Mouse (Mus musculus) lung, adult 2 months (tissue): ENCODE measurements around the gene Gfpt2. TPM values are rescaled to one million over a fixed set of nuclear protein-coding genes. Genes with fewer than 3 reads are reported as not detected.

ENCODE experiments used
- DNase-seq: peaks from one replicate; pipeline ENCODE4 v3.0.0; 2022
- H3K4me1 ChIP-seq: fragments of 200-500 bp; 2 replicates; pipeline ENCODE4 v1.6.1; 2011; ENCODE audit warnings: low read length; ENCODE audit not compliant: control insufficient read depth, insufficient read depth
- H3K4me3 ChIP-seq: fragments of 200-500 bp; replicated peaks from 2 replicates; pipeline ENCODE3; 2011; ENCODE audit warnings: low read depth, mild to moderate bottlenecking, control low read depth, low read length; ENCODE audit errors: extremely low read depth
- CTCF ChIP-seq: fragments of 200-500 bp; IDR thresholded peaks from 2 replicates; pipeline ENCODE4 v1.5.1; 2011; ENCODE audit warnings: mild to moderate bottlenecking, low read length, control low read depth; ENCODE audit not compliant: insufficient read depth
- POLR2A ChIP-seq: fragments of 200-500 bp; IDR thresholded peaks from 2 replicates; pipeline ENCODE4 v1.6.1; 2011; ENCODE audit warnings: low read depth, mild to moderate bottlenecking, control low read depth, low read length, borderline replicate concordance; ENCODE audit errors: extremely low read depth
- WGBS: fragments of 180-500 bp; shearing (Covaris S2); methylation state at CpG from one replicate; pipeline ENCODE4 v1.1.7; 2018; 5-methylcytosine and 5-hydroxymethylcytosine counted together
- polyA plus RNA-seq: library from polyadenylated mRNA; depleted of rRNA; stranded (reverse); fragments of >200 nt; gene quantifications from 2 replicates; pipeline ENCODE4 v1.2.3, GENCODE M21; 2012

Gfpt2 gene
- polyA plus RNA-seq, 1 experiment: 7.0 TPM

DNA sequence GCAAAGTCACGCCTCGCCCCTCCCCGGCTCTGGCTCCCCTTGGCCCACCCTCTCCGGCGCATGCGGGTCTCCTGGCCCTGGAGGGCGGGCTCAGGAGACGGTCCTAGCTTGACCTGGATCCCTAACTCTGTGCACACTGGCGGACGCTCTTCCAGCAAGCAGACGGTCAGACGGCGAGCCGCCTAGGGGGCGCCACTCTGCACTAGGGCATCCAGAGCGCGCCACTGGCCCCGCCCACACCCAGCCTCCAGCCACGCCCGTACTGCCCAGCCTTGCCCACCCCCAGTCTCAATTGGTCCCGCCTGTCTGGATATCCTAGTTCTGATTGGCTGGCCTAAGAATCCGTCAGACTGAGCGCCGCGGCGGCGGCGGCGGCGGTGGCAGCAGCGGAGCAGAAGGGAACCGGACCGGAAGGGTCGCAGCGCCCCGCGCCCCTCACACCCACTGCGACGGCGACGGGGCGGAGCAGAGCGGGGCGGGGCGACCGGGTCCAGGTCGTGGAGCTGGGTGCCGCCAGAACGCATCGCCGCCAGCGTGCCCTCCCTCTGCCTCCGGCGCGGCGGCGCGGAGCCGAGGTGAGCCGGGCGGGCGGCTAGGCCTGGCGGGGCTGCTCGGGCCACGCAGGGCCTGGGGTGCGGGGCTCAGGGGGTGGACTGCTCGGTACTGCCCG lies 52.6 kb downstream of the Gfpt2 start, which contains the start of gene Mapk9:
TSS of gene Mapk9 (plus strand) at position 351 of the 670 bp plus-strand sequence.
- WGBS: 1% methylated on average over 68 of the region's 68 CpGs
- DNase-seq: peak; percentile 97
- TF ChIP-seq CTCF (peak; percentile 58), POLR2A (peak; percentile 33; the same call in 1 of the 2 replicates)
- Histone ChIP-seq H3K4me3 (peak within 1 kb of the TSS; percentile 81), H3K4me1 (peaks cover 16% of the 10 kb centered on the region)

DNA sequence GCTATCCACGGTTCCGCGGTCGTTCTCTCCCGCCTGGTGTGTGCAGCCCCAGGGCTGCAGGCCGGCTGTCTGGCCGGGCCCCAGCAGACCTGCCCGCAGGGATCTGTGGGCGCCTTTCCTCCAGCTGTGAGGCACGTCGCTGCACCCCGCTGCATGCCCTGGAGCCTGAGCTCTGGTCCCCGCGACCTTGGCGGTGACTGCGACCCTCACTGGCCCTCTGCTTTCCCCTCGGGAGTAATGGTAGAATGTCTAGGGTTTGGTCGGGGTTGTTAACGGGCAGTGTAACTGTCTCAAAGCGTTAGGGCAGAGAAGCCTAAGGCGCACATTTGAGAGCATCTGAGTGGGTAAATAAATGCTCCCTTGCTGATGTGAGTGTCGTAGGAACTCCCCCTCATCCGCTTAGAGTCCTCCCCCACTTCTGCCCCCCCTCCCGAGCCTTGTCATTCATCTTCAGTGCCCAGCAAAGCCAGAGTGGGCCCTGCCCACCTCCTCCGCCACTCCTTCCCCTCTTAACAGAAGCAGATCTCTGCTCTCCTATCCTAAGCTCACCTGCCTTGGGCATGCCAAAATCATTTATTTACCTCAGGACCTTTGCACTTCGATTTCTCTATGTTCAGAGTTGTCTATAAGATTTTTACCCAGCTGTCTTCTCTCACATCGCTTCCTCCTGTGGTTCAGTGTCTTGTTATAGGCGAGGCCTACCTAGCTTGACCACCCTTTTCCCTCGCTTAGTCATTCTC lies 53.3 kb downstream of the Gfpt2 start:
- Histone ChIP-seq H3K4me3 (peak overlapping the region; percentile 81), H3K4me1 (peaks cover 16% of the 10 kb centered on the region)
- TF ChIP-seq CTCF (no peak), POLR2A (no peak)
- DNase-seq: no peak
- 6% methylated on average over 29 of the region's 29 CpGs for WGBS

DNA sequence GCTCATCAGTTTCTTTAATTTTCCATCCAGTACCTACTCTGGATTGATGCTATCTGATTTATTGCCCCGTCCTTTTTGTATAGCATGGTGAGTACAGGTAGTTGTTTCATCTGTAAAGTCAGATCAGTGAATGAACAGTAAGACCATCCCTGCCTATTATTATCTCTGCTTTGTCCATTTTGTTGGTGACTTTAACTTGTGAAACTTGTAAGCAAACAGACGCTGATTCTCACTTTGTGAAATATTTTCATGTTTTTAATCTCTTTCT lies 53.8 kb downstream of the Gfpt2 start:
- Histone ChIP-seq H3K4me3 (no peak overlapping the region), H3K4me1 (peaks cover 16% of the 10 kb centered on the region)
- WGBS: 45% methylated on average over 2 of the region's 2 CpGs
- TF ChIP-seq POLR2A: no peak
- TF ChIP-seq CTCF: no peak
- no peak for DNase-seq

DNA sequence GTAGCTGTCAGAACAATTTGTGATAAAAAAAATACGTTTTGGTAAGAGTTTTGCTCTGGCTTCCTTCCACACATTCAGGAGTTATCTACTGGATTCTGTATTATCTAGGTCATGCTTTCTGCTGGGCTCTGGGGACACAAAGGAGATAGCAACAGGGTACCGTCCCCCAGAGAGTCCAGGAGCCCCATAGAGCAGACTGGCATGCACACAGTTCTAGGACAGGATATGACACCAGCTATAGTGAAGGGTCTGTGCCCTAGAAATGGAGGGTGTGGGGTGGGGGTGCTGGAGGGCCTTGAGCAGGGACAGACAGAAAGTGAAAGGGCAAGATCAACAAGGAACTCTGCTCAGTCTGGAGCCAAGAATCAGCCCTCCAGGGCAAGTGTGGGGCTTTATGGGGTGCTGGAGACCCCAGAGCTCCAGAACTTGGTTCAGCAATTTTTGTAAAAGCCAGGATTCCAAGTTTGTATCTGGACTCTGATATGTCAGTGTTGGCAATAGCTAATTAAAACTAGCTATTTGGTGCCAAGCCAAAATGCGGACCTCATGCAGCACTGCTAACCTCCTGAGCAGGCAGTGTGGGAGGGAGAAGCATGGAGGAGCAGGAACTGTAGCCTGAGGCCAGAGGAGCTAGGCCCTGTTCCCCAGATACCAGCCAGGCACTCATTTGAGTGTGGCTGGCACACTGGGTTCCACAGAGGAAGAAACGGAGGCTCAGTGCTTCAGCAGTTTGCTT lies 54.3 kb downstream of the Gfpt2 start:
- Histone ChIP-seq H3K4me3 (no peak overlapping the region), H3K4me1 (peaks cover 16% of the 10 kb centered on the region)
- TF ChIP-seq POLR2A (no peak), CTCF (no peak)
- 45% methylated on average over 4 of the region's 4 CpGs for WGBS
- no peak for DNase-seq

DNA sequence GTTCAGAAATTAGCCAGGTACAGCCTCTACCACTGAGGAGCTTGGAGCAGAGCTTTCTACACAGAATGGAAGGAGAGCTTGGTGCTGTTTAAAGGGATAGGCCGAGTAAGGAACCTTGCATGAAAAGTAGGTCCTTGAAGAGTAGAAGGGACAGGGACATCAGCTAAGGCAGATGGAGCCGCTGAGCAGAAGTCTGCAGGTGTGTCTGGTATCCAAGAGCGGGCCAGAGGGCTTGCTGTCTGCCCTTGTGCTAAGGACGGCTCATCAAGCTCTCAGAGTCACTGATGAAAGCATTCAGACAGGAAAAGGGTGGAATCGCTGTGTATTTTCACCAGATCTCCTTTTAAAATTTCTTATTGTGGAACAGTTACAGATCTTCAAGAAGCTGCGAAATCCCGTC lies 56.4 kb downstream of the Gfpt2 start:
- H3K4me1 ChIP-seq: peaks cover 16% of the 10 kb centered on the region
- no peak for DNase-seq
- no peak for TF ChIP-seq CTCF
- no peak for TF ChIP-seq POLR2A
- no peak overlapping the region for H3K4me3 ChIP-seq
- WGBS: 73% methylated on average over 7 of the region's 7 CpGs

DNA sequence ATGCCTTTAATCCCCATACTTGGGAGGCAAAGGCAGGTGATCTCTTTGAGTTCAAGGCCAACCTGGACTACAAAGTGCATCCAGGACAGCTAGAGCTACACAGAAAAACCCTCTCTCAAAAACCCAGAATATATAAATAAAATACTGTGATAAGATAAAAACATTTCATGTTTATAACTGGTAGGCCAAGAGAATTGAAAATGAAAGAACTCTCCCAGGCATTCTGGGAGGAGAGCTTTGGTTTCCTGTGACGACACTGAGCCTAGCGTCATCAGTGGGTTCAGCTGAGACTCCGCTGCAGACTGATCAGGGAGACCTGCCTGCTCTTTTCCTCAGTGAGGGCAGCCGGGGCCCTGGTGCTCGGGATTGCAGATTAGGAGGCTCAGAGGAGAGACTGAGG lies 61.2 kb downstream of the Gfpt2 start:
- no peak for TF ChIP-seq CTCF
- no peak for TF ChIP-seq POLR2A
- no peak overlapping the region for H3K4me3 ChIP-seq
- 49% methylated on average over 5 of the region's 5 CpGs for WGBS
- no peak for DNase-seq
- H3K4me1 ChIP-seq: peaks cover 2% of the 10 kb centered on the region; the same call in 1 of the 2 replicates

DNA sequence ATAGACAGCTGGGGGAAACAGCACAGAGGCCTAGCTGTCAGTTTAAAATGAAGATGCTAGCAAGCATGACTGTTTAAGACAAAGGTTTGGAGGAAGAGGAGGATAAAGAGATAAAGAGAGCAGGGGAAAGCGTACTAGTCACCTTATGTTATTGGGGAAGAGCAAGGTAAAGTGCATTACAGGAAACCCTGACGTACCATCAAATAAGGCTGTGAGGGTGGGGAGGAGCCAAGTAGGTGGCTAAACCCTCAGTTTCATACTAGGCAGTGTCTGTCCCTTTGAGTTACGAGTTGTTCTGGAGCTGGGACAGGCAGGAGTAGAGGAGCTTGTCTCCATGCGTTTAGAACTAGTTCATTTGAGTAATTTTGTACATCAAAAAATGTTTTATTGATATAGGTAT lies 67.2 kb downstream of the Gfpt2 start:
- H3K4me3 ChIP-seq: no peak overlapping the region
- no peaks in the 10 kb centered on the region; the same call in 1 of the 2 replicates for H3K4me1 ChIP-seq
- DNase-seq: no peak
- WGBS: 82% methylated on average over 4 of the region's 4 CpGs
- TF ChIP-seq CTCF (no peak), POLR2A (no peak)

DNA sequence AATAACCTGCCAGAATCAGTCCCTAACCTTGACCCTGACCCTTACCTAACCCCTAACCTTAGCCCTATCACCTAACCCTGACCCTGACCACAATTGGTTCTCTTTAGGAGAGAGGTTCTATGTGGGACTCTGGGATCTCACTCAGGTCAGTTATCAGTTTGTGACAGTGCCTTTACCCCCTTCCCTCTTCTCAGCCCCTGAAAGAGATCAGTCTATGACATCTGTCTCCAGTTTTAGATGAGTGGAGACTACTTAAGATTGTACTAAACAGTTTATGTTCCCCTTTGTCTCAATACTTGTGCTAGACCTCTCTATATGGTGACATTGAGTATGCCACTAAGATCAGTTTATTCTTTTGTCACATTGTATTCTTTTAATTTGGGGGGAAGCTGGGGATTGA lies 69.9 kb downstream of the Gfpt2 start:
- Histone ChIP-seq H3K4me3 (no peak overlapping the region), H3K4me1 (no peaks in the 10 kb centered on the region; the same call in 1 of the 2 replicates)
- no peak for TF ChIP-seq POLR2A
- DNase-seq: no peak

DNA sequence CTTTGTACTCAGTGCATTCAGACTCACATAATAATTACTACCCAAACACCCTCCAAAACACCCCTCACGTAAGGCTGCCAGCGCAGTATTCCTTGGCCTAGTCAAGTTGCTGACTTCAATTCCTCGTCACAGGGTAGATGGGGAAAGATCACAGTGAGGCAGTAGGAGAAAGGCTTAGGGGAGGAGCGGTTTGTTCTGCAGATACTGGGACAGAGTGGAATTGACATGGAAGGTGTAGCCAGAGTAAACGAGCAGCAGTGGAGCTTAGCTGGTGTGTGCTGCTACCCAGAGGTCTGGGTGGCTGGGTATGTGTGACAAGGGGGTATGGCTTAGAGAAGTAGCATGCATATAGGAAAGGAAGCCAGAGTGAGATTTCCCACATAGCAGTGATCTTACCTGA lies 73.3 kb downstream of the Gfpt2 start:
- WGBS: 89% methylated on average over 5 of the region's 5 CpGs
- TF ChIP-seq POLR2A: no peak
- TF ChIP-seq CTCF: no peak
- H3K4me1 ChIP-seq: no peaks in the 10 kb centered on the region
- no peak for DNase-seq
- H3K4me3 ChIP-seq: no peak overlapping the region
